Mouse (Mus musculus) cerebellum, adult 9-10 months (tissue): Measurements from ENCODE around the gene Inppl1.

Experiments
- DNase-seq: peaks from one replicate; pipeline ENCODE4 v3.0.0; 2022

Inppl1 gene

DNA sequence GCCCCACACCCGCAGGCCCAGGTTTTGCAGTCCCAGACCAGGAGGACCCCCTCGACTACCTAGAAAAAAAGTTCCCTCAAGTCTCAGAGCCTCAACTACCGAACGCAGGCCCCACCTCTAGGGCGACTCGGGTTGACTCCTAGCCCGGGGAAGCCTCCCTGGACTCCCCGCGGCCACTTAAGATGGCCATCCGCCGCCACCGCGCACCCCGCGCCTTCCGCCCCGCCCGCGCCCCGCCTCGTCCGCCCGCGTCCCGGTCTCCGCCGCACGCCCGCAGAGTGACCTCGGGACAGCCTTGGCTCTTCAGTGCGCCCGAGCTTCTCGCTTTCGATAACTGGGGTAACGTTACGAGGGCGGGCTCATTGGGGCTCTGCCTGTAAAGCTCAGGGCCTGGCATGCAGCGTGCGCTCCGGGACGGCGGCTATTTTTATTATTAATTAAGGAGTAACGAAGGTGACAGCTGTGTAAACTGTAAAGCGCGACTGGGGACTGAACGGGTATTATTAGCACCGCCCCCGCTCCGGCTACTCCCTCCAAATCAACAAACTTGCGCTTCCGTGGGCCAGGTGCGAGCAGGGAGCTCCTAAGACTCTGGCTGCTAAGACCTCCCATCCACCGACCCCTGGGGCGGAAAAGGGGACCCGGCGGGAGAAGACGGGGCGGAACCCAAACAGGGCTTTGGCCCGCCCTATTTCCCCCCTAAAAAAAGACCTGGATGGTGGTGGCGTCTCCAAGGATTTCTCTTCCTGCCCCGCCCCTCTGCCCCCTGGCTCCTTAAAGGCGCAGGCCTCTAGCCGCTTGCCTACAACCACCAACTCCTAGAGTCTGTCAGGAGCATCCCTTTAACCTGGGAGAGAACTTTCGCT is at the start of gene Inppl1:
Inppl1 (minus strand) TSS at position 624 of the 866 bp plus-strand sequence.
- peak; percentile 89 for DNase-seq

DNA sequence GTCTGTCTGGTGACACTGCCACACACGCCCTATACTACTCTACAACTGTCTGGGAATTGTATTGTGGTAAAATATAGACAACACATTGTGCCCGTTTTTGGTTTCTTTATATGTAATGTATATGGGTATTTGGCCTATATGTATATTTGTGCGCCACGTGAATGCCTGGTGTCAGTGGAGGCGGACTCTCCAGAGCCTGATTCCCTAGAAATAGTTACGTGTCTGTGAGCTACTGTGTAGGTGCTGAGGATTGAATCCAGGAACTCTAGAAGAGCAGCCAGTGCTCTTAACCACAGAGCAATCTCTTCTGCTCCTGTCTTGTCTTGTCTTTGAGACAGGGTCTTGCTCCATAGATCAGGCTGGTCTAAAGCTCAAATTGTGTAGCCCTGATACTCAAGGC is 48.2 kb upstream of the Inppl1 start:
- no peak for DNase-seq

GRCm38 (mm10) chr7:101884160-101884559 is 46.1 kb upstream of the Inppl1 start:
- no peak for DNase-seq

DNA sequence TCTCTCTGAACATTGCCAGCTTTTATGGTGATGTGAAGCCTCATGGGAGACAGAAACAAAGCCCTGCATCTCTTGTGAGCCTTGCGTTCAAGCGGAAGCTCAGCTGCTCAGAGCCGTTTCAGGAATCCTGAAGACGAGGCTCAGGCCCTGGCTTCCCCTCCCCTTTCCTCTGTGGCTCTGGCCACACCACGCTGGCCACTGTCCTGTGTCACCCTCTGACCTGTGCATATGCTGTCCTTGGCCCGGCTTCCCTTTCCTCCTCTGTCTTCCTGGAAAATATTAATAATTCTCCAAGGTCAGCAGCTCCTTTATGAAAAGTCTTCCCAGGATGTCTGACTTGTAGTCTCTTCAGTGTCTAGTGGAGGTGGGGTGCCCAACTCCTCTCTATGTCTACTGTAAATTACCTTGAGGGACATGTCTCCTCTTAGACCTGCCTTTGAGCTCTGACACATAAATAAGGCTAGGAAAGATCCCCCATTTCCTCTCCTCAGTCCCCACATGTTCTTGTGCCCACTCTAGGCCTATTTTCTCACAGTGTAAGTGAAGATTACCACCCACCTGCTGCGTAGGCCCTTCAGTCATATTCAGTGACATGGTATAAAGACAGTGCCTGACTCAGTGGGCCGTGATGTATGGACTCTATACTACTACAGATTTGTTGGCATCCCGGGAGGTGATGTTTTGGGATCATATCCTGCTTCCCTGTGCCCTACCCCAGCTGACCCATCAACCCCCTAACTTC is 44.6 kb upstream of the Inppl1 start:
- no peak for DNase-seq

- no peak for DNase-seq
Measured at GRCm38 (mm10) chr7:101880855-101881254, 42.8 kb upstream of the Inppl1 start.

GRCm38 (mm10) chr7:101875978-101876377 is 37.9 kb upstream of the Inppl1 start:
- DNase-seq: no peak

DNA sequence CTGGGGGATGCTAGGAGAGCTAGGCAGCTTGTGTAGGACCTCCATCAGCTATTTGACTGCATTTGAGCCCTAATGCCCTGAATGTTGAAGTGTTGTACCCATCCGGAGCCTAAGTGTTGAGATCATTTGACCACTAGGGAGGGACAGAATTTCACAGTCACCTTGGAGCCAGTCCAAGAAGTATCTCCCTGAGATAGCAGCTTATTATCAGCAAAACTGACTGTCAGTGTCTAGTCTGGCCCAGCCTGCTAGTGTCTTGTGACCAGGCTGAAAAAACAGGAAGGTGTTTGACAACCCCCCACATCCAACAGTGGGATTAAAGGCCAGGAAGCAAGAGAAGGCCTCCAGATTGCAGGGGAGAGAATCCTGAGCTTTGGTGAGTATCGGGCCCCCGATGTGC is 33.3 kb upstream of the Inppl1 start:
- DNase-seq: no peak

DNA sequence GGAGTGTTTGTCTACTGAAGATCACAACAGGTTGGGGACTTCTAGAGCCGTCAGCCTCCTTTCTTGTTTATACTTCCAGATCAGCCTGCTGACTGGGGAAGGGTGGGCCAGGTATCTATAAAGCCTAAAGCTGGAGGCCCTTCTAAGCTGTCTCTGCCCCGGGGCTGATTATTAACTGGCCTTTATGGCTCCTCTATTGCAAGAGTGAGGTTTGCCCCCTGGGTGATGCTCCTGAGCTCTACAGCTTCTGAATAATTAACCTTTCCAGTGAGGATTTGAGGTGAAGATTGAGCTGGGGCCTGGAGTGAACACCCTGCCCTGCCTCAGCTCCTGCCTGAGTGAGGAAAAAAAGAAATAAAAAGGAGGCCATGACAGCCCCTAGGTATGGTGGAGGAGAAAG is 32.6 kb upstream of the Inppl1 start, which contains the start of gene Folr1:
Folr1 (minus strand) TSS at position 160 of the 400 bp plus-strand sequence.
- no peak for DNase-seq

- no peak for DNase-seq
Measured at GRCm38 (mm10) chr7:101869163-101869500, 31.1 kb upstream of the Inppl1 start.

- DNase-seq: no peak
Measured at GRCm38 (mm10) chr7:101868241-101869162, 30.5 kb upstream of the Inppl1 start.

DNA sequence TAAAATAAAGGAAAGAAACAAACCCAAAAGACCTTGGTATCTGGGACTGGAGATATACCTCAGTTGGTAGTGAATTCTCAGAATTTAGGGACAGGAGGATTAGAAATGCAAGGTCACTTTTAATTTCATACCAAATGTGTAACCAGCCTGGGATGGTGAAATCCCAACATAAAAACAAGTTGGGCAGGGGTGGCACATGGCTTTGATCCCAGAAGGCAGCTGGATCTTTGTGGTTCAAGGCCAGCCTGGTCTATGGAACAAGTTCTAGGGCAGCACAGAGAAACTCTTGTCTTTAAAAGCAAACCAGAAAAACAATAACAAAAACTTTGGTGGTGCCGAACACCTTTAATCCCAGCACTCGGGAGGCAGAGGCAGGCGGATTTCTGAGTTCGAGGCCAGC is 29.5 kb upstream of the Inppl1 start:
- DNase-seq: no peak

GRCm38 (mm10) chr7:101866491-101867265 is 28.6 kb upstream of the Inppl1 start:
- no peak for DNase-seq

DNA sequence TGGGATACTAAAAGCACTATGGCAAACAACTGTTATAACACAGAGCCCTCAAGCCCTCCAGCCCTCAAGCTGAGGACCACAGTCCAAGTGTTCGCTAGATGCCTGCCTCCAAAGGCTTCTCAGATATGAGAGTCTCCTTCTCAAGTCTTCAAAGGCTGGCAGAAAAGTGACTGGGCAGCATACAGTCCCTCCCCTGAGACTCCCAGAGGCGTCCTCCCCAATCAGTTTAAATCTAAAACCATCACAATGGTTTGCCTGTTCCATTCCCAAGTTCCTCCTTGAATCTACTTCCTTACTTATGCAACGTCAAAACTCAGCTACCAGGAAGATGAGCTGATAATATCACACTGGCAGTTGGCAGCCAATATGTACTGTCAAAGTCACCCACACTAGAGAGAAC is 25.4 kb upstream of the Inppl1 start, which contains the start of gene Anapc15:
Anapc15 (plus strand) TSS at position 301 of the 400 bp plus-strand sequence.
- DNase-seq: no peak

DNA sequence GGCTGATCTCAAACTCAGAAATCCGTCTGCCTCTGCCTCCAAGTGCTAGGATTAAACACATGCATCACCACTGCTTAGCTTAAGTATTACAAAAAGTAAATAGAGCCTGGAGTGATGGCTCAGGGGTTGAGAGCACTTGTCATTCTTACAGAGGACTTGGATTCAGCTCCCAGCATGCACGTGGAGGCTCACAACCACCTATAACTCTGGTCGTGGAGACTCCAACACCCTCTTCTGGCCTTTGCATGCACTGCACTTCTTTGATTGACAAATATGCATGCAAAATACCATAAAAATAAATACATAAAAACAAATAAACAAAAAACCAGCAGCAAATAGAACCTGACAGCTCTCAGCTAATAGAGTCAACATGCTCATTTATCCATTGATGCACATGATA is 24.3 kb upstream of the Inppl1 start:
- DNase-seq: no peak

- DNase-seq: no peak
Measured at GRCm38 (mm10) chr7:101860978-101861377, 22.9 kb upstream of the Inppl1 start.

DNA sequence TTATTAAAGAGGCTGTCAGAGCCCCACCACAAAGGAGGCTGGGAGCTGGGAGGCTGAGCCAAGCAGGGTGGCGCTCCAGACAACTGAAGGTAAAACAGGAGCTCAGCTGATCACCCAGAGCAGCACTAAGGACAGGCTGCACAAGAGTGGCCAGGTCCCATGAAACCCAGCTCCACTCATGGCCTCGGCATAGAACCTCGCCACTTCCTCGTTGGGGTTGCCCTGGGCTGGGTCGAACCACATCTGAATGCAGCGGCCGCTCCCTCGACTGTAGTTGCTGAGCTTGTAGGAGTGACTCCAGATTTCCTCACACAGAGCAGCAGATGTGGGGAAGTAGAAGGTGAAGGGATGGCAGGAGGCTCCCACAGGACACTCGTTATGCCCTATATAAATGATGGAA is 20.3 kb upstream of the Inppl1 start:
- DNase-seq: no peak

DNA sequence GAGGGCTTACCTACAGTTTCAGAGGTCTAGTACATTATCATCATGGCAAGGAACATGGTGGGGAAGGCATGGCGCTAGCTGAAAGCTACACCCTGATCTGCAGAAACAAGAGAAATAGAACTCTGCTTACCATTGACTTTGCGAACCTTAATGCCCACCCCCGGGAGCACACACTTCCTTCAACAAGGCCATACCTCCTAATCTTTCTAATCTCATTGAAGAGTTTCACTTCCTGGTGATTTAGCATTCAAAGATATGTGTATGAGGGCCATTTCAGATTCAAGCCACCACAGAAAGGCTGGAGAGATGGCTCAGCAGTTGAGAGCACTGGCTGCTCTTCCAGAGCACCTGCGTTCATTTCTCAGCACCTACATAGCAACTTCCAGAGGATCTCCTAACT is 19.1 kb upstream of the Inppl1 start, which contains the start of gene Folr2:
Folr2 (minus strand) TSS at position 101 of the 400 bp plus-strand sequence.
- no peak for DNase-seq

GRCm38 (mm10) chr7:101853816-101854215 is 15.8 kb upstream of the Inppl1 start:
- DNase-seq: no peak

GRCm38 (mm10) chr7:101852846-101853245 is 14.8 kb upstream of the Inppl1 start:
- no peak for DNase-seq

DNA sequence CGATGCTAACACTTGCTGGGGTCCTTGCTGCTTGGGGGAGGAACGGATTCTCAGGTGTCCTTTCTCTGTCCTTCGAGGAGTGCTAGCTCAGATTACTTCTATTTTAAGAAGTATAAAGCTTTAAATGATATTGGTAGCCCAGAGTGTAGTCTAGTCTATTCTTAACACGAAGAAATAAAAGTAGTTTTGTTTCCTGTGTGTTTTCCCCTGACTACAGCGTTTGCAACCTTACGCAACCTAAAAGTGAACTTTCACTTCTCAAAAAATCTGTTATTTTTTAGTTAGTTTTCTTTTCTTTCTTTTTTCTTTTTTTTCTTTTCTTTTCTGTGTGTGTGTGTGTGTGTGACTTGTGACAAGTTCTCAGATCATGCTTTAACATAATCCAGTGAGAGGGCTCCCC is 13.7 kb upstream of the Inppl1 start:
- no peak for DNase-seq

GRCm38 (mm10) chr7:101847934-101848333 is 9.9 kb upstream of the Inppl1 start:
- no peak for DNase-seq

DNA sequence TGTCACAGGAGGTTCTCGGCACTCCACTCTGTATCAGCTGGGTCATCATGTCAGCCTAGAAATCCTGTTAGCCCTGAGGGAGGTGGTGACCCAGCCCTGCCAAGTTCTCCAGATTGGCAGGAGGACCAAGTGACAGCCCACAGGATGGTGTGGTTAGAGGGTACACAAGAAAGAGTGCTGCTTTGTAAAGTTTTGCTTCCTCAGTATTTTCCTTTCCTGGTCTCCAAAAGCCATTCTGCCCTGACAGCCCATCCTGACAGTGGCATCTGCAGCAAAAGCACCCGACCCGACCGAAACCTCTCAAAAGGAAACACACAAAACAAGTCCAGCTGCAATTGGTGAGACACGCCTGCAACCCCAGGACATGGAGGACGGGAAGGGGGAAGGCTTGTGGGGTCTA is 6.2 kb upstream of the Inppl1 start:
- DNase-seq: no peak
